ENCODE assay signal across 21 mouse cellular contexts in genomic region chr8:12728644-12729043, GRCm38 (mm10).
"Had no signal": no experiment of that assay in that cellular context is flagged by ENCODE, and none has a peak within 500 bp of the region (broad histone marks: within the 10 kb centered on the region; RNA-seq: fewer than 3 reads in every experiment).

No protein-coding gene starts in this region.

- H3K9ac ChIP-seq: kidney, embryonic 15.5 days; limb, embryonic 13.5 days; liver, embryonic 13.5 days; lung, embryonic 15.5 days; midbrain, embryonic 12.5 days; midbrain, embryonic 15.5 days; neural tube, embryonic 12.5 days; neural tube, embryonic 15.5 days had no signal

- H3K4me3 ChIP-seq: kidney, embryonic 15.5 days; limb, embryonic 10.5 days; limb, embryonic 13.5 days; liver, embryonic 13.5 days; lung, embryonic 15.5 days; midbrain, embryonic 12.5 days; midbrain, embryonic 15.5 days; neural tube, embryonic 12.5 days; neural tube, embryonic 15.5 days had no signal

- H3K4me1 ChIP-seq: limb, embryonic 13.5 days; liver, embryonic 13.5 days had no signal

- H3K9me3 ChIP-seq: kidney, embryonic 15.5 days; limb, embryonic 10.5 days; limb, embryonic 13.5 days; liver, embryonic 13.5 days; lung, embryonic 15.5 days; midbrain, embryonic 12.5 days; midbrain, embryonic 15.5 days; neural tube, embryonic 12.5 days; neural tube, embryonic 15.5 days had no signal

- H3K4me2 ChIP-seq: kidney, embryonic 15.5 days; limb, embryonic 13.5 days; liver, embryonic 13.5 days; lung, embryonic 15.5 days; midbrain, embryonic 12.5 days; midbrain, embryonic 15.5 days; neural tube, embryonic 12.5 days; neural tube, embryonic 15.5 days had no signal

- H3K36me3 ChIP-seq: kidney, embryonic 15.5 days; limb, embryonic 10.5 days; limb, embryonic 13.5 days; liver, embryonic 13.5 days; lung, embryonic 15.5 days; midbrain, embryonic 12.5 days; midbrain, embryonic 15.5 days; neural tube, embryonic 12.5 days; neural tube, embryonic 15.5 days had no signal

- ATAC-seq: midbrain, embryonic 15.5 days had no signal

- H3K27me3 ChIP-seq: kidney, embryonic 15.5 days; limb, embryonic 13.5 days; liver, embryonic 13.5 days; lung, embryonic 15.5 days; midbrain, embryonic 12.5 days; midbrain, embryonic 15.5 days; neural tube, embryonic 12.5 days; neural tube, embryonic 15.5 days had no signal

- H3K27ac ChIP-seq: kidney, embryonic 15.5 days; limb, embryonic 10.5 days; limb, embryonic 13.5 days; liver, embryonic 13.5 days; lung, embryonic 15.5 days; macrophage; midbrain, embryonic 12.5 days; midbrain, embryonic 15.5 days; neural tube, embryonic 12.5 days; neural tube, embryonic 15.5 days; stomach, postnatal 0 days had no signal

- DNase-seq: kidney, adult 11 months; kidney, adult 8-10 months; kidney, postnatal 10 days; layer of hippocampus, postnatal 36 days; liver, embryonic 13.5 days; right cerebral cortex, adult 18-20 months; right cerebral cortex, postnatal 14 days; right cerebral cortex, postnatal 4 days; thymus, adult 2 months; thymus, postnatal 14 days; thymus, postnatal 4 days had no signal
